Mouse (Mus musculus) midbrain, embryonic 14.5 days (tissue): ENCODE results near the gene Gamt. TPM values are rescaled to one million over a fixed set of nuclear protein-coding genes. Genes with fewer than 3 reads are reported as not detected.
A peak's percentile ranks its signal among the peaks of the same experiment; 100 is the strongest.
"Not testable (repeated sequence)": the region's sequence is repeated elsewhere in the genome, so short reads cannot be mapped to it uniquely, and the experiment has no call there.

Experiments
- ATAC-seq: fragments of 200-750 bp; cut with Nextera tagmentation; 2 replicates; pipeline ENCODE4 v1.8.0; 2017; ENCODE audit warnings: moderate number of reproducible peaks, moderate library complexity; ENCODE audit not compliant: low FRiP score, low TSS enrichment
- DNase-seq: peaks from one replicate; pipeline ENCODE4 v3.0.0-alpha.2; 2015
- H3K27ac ChIP-seq: fragments of 300-500 bp; sonication (generic); replicated peaks from 2 replicates; pipeline ENCODE4 v1.5.1; 2014; ENCODE audit warnings: mild to moderate bottlenecking, low read depth, low read length, moderate library complexity
- H3K27me3 ChIP-seq: fragments of 300-500 bp; sonication (generic); 2 replicates; pipeline ENCODE4 v1.6.1; 2014; ENCODE audit warnings: low read length, control low read depth, mixed read lengths; ENCODE audit not compliant: control insufficient read depth, insufficient read depth
- H3K36me3 ChIP-seq: fragments of 300-500 bp; sonication (generic); 2 replicates; pipeline ENCODE4 v1.6.1; 2014; ENCODE audit warnings: low read length, control low read depth; ENCODE audit not compliant: control insufficient read depth, insufficient read depth
- H3K4me1 ChIP-seq: fragments of 300-500 bp; sonication (generic); 2 replicates; pipeline ENCODE4 v1.6.1; 2014; ENCODE audit warnings: mild to moderate bottlenecking, antibody characterized with exemption, low read length, control low read depth; ENCODE audit not compliant: control insufficient read depth, insufficient read depth
- H3K4me2 ChIP-seq: fragments of 300-500 bp; sonication (generic); 2 replicates; pipeline ENCODE4 v1.6.1; 2014; ENCODE audit warnings: mild to moderate bottlenecking, low read length, moderate library complexity
- H3K4me3 ChIP-seq: fragments of 300-500 bp; sonication (generic); replicated peaks from 2 replicates; pipeline ENCODE4 v1.5.1; 2014; ENCODE audit warnings: low read depth, low read length
- H3K9ac ChIP-seq: fragments of 300-500 bp; sonication (generic); replicated peaks from 2 replicates; pipeline ENCODE4 v1.6.1; 2014; ENCODE audit warnings: mild to moderate bottlenecking, low read length, moderate library complexity
- H3K9me3 ChIP-seq: fragments of 300-500 bp; sonication (generic); 2 replicates; pipeline ENCODE4 v1.6.1; 2016; ENCODE audit warnings: low read length, control low read depth, mixed read lengths; ENCODE audit not compliant: control insufficient read depth
- WGBS: fragments of 180-500 bp; shearing (Covaris S2); extraction: QIAGEN DNeasy Blood & Tissue Kit; methylation state at CpG from one replicate; pipeline ENCODE4 v1.1.7; 2014; 5-methylcytosine and 5-hydroxymethylcytosine counted together
- microRNA-seq: library from miRNA; unstranded; fragments of <30 nt; microRNA quantifications from one replicate; pipeline ENCODE4, GENCODE M21; 2016
- polyA plus RNA-seq: library from polyadenylated mRNA; unstranded; fragments of >200 nt; fragmentation: Nextera tagmentation; extraction: Ambion mirVana; gene quantifications from 2 replicates; pipeline ENCODE4 v1.2.1, GENCODE M21; 2014

Gene Gamt
- polyA plus RNA-seq, 1 experiment from 2014 or later: 15.1 TPM

- H3K27me3 ChIP-seq, H3K9ac ChIP-seq, ATAC-seq, H3K9me3 ChIP-seq, H3K36me3 ChIP-seq, H3K4me3 ChIP-seq, H3K4me2 ChIP-seq, DNase-seq, H3K27ac ChIP-seq: not testable (repeated sequence)
- WGBS: 74% methylated on average over 7 of the region's 7 CpGs
- peaks cover 33% of the 10 kb centered on the region for H3K4me1 ChIP-seq
Measured at GRCm38 (mm10) chr10:80211547-80212103, 49.2 kb downstream of the Gamt start.

GRCm38 (mm10) chr10:80208841-80209371, 51.9 kb downstream of the Gamt start:
- Histone ChIP-seq H3K4me1 (peaks cover 28% of the 10 kb centered on the region), H3K4me2 (peak overlapping the region; percentile 52), H3K4me3 (peak overlapping the region; percentile 11), H3K9me3 (no peaks in the 10 kb centered on the region), H3K9ac (peak overlapping the region; percentile 50), H3K27me3 (no peaks in the 10 kb centered on the region), H3K36me3 (no peaks in the 10 kb centered on the region), H3K27ac (peak overlapping the region; percentile 92)
- DNase-seq: peak; percentile 89
- WGBS: 2% methylated on average over 24 of the region's 24 CpGs
- ATAC-seq: 0 out of 2 replicates have a peak, but pooled peaks have one; percentile 38

GRCm38 (mm10) chr10:80208248-80208647, 52.6 kb downstream of the Gamt start:
- Histone ChIP-seq H3K36me3 (no peaks in the 10 kb centered on the region), H3K4me2 (peak overlapping the region; percentile 52), H3K4me1 (peaks cover 31% of the 10 kb centered on the region), H3K9ac (peak overlapping the region; percentile 50), H3K4me3 (peak overlapping the region; percentile 11), H3K9me3 (no peaks in the 10 kb centered on the region), H3K27ac (peak overlapping the region; percentile 92), H3K27me3 (no peaks in the 10 kb centered on the region)
- WGBS: 45% methylated on average over 4 of the region's 4 CpGs
- ATAC-seq: no peak
- DNase-seq: no peak

Small RNA genes lying within 50 kb of the gene (microRNA-seq; reads per million reads assigned to microRNA genes)
- 1.3 reads per million for gene Mir6911

Other genes starting within 250 kb of the Gamt start
- gene Arhgap45, start 244.4 kb downstream of the Gamt start, polyA plus RNA-seq: 0.39 and 1.4 TPM in 2 replicates
- 157 and 167 TPM in 2 replicates for gene Polr2e, start 221.2 kb downstream of the Gamt start, polyA plus RNA-seq
- 508 and 543 TPM in 2 replicates for gene Gpx4, start 213.8 kb downstream of the Gamt start, polyA plus RNA-seq
- 13.2 and 13.3 TPM in 2 replicates for gene Sbno2, start 155.4 kb downstream of the Gamt start, polyA plus RNA-seq
- gene Stk11, start 145.2 kb downstream of the Gamt start, polyA plus RNA-seq: 26.5 and 38.7 TPM in 2 replicates
- gene Atp5d, start 122.4 kb downstream of the Gamt start, polyA plus RNA-seq: 407 and 480 TPM in 2 replicates
- gene Cbarp, start 120.2 kb downstream of the Gamt start, polyA plus RNA-seq: 78.9 and 101 TPM in 2 replicates
- gene Midn, start 112.7 kb downstream of the Gamt start, polyA plus RNA-seq: 62.6 and 65.6 TPM in 2 replicates
- gene Cirbp, start 95.0 kb downstream of the Gamt start, polyA plus RNA-seq: 295 and 421 TPM in 2 replicates
- gene 1600002K03Rik, start 88.1 kb downstream of the Gamt start, polyA plus RNA-seq: 5.7 and 9.9 TPM in 2 replicates
- 41.9 and 50.1 TPM in 2 replicates for gene Efna2, start 81.5 kb downstream of the Gamt start, polyA plus RNA-seq
- 51.5 and 65.4 TPM in 2 replicates for gene Mum1, start 34.6 kb downstream of the Gamt start, polyA plus RNA-seq
- gene Ndufs7, start 11.9 kb downstream of the Gamt start, polyA plus RNA-seq: 274 and 323 TPM in 2 replicates
- gene Dazap1, start 474 bp upstream of the Gamt start, polyA plus RNA-seq: 42.5 and 49.3 TPM in 2 replicates
- gene Rps15, start 31.4 kb upstream of the Gamt start, polyA plus RNA-seq: 622 and 707 TPM in 2 replicates
- 241 and 259 TPM in 2 replicates for gene Apc2, start 35.0 kb upstream of the Gamt start, polyA plus RNA-seq
- gene 2310011J03Rik, start 59.5 kb upstream of the Gamt start, polyA plus RNA-seq: 20.4 and 21.6 TPM in 2 replicates
- 2.5 and 3.5 TPM in 2 replicates for gene Pcsk4, start 68.5 kb upstream of the Gamt start, polyA plus RNA-seq
- 5.3 and 7.3 TPM in 2 replicates for gene Reep6, start 68.9 kb upstream of the Gamt start, polyA plus RNA-seq
- 0.26 TPM in 1 of 2 replicates, not detected in the other for gene Adamtsl5, start 87.4 kb upstream of the Gamt start, polyA plus RNA-seq
- gene Plk5, start 95.4 kb upstream of the Gamt start, polyA plus RNA-seq: 2.9 and 3.2 TPM in 2 replicates
- 17.3 and 28.2 TPM in 2 replicates for gene Mex3d, start 126.6 kb upstream of the Gamt start, polyA plus RNA-seq
- 166 and 208 TPM in 2 replicates for gene Mbd3, start 138.5 kb upstream of the Gamt start, polyA plus RNA-seq
- gene Uqcr11, start 145.8 kb upstream of the Gamt start, polyA plus RNA-seq: 532 and 742 TPM in 2 replicates
- 49.8 and 60.4 TPM in 2 replicates for gene Tcf3, start 172.6 kb upstream of the Gamt start, polyA plus RNA-seq
- 2.2 and 2.4 TPM in 2 replicates for gene Onecut3, start 233.8 kb upstream of the Gamt start, polyA plus RNA-seq